Mouse (Mus musculus): ENCODE measurements at regions not wholly inside any gene's neighbourhood (a gene's known extent, or its start where the extent isn't known, plus 50 kb on each side); places are given as distances from the start of the nearest gene placed in this dataset.

DNA sequence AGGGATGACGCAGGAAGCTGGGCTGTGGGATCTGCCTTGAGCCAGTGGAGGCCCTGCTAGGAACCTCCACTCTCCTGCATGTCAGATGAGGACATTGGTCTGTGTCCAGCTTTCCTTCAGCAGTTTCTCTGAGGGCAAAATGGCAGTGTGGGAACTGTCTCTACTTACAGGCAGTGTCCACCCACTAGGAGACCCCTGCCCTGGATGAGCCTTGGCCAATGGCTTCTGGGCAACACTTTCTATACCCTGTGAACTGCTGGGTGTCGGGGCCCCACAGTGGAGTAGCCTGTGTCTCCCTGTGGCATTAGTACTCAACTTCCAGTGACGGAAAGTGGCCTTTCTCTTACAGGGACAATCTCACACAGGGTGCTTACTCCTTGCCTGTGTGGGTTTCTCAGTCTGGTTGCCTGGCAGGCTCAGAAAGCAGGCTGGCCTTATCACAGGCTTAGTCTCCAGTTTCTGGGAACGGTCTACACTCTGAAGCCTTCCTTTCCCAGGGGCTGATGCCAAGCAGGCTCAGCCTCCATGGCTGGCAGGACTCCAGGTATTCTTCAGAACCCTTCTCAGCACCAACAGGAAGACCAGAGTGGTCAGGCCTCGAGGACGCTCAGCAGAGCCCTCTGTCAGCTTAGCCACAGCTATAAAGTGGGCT lies 378.8 kb downstream of the Rps24 start:
- TF ChIP-seq CTCF (IDR thresholded peaks at IDR 0.05; ENCODE audit: insufficient read depth, low read depth, low read length), result no peak
- no peak for TF ChIP-seq POLR2A (IDR thresholded peaks at IDR 0.05; ENCODE audit: insufficient read depth, low read depth, low read length)

Data from olfactory bulb, adult 2 months (tissue).